Mouse (Mus musculus) ovary, postnatal 10 days (tissue): ENCODE results near the gene Olfr984.

ENCODE experiments used
- DNase-seq: peaks from one replicate; pipeline ENCODE4 v3.0.0; 2022; ENCODE audit warnings: low spot score

Olfr984 gene

DNA sequence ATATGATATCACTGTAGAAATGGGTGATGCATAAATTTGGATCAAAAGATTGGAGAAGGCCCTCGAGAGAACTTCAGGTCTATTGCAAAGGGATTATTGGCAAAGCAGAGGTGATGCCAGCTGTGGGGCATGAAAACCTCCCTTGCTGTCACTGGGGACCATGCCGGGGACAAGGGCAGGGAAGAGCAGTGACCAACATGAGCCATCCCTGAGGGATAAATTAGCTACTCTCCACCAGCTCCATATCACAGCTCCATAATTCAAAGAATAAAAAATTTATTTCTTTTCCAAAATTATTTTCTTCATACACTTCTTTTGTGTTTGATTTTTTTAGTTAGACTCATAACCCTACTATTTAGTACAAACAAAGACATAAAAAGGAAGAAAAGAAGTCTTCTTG is at the start of gene Olfr984:
Olfr984 (minus strand) TSS at position 101 of the 400 bp plus-strand sequence.
- no peak for DNase-seq

DNA sequence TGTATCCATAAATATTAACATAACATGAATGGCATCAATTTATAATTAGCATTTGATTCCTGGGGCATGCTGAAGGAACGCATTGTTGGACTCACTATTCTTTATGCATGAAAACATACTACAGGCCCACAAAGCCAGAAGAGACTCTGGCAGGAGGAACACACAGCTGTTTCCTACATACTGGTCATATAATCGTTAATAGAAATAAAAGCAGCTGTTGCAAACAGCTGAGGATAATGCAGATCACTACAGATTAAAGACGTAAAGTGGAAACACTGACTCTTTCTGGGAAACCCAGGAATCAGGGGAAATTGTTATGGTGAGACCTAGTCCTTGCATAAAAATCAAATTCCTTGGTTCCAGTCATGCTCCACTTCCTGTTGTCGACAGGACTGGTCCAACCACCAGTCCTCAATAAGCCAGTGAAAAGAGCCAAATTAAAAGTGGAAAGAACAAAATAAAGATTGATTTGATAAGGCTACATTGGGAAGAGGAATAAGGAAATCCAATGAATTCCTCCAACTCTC is 41.2 kb upstream of the Olfr984 start:
- DNase-seq, result no peak

DNA sequence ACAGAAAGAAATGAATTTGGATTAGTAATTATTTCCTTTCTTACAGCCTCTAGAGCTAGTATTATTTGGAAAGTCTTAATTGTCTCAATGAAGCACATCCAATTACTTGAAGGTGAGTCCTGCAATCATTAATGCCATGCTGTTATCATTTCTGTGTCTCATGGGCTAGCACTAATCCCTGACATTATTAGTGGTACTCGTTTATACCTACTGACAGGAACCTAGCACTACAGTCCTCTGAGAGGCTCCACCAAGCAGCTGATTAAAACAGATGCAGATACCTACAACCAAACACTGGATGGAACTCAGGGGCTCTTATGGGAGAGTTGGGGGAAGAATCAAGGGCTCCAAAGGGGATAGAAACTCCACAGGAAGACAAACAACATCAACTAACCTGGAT is 27.5 kb upstream of the Olfr984 start:
- no peak for DNase-seq

GRCm38 (mm10) chr9:40139484-40139883 is 25.5 kb upstream of the Olfr984 start:
- DNase-seq, result no peak

GRCm38 (mm10) chr9:40136987-40137688 is 23.1 kb upstream of the Olfr984 start:
- DNase-seq, result no peak

DNA sequence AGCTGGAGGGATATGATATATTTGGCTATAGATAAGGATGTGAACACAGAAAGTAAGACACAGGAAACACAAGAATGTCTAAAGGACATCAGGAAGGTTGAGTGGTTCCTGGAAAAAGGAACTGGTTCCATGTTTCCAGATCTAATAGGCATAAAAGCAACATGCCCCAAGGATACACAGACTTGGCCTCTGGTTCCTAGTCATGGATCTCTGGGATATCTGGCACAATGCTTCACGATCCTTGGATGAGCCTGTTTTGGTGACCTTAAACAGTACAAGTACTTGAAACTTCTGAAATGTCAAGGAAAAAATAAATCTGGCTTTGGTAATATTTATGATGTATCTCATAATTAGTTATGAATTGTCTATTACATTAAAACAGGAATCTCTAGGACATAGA is 16.6 kb upstream of the Olfr984 start:
- no peak for DNase-seq

- no peak for DNase-seq
Measured at GRCm38 (mm10) chr9:40130084-40130483, 16.1 kb upstream of the Olfr984 start, which contains the start of gene Olfr985. Olfr985 (minus strand) TSS chr9:40130184.

- DNase-seq, result no peak
Measured at GRCm38 (mm10) chr9:40117287-40117659, 3.3 kb upstream of the Olfr984 start.

- no peak for DNase-seq
Measured at GRCm38 (mm10) chr9:40116645-40117286, 2.8 kb upstream of the Olfr984 start.

DNA sequence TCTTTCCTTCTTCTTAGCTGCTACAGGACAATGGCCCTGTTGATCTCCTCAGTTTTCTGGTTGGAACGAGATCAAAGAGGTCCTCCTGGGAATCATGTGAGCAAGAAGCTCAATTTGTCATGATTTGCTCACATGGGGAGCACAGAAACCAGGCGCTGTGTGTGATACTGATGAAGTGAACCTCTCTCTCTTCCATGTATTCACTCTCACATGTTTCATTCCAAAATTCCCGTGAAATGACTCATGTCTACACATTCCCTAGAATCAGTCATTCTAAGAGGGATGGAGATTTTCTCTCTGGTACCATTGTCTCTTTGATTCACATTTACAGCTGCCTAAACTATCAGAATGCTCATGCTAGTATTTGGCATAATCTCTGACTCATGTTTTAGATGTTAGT is 19.2 kb downstream of the Olfr984 start:
- no peak for DNase-seq

GRCm38 (mm10) chr9:40093495-40093894 is 20.5 kb downstream of the Olfr984 start, which contains the start of gene Olfr983:
Olfr983 (minus strand) TSS chr9:40093595.
- no peak for DNase-seq

GRCm38 (mm10) chr9:40073529-40073928 is 40.5 kb downstream of the Olfr984 start, which contains the start of gene Olfr982:
Olfr982 (plus strand) TSS chr9:40073829.
- DNase-seq, result no peak

DNA sequence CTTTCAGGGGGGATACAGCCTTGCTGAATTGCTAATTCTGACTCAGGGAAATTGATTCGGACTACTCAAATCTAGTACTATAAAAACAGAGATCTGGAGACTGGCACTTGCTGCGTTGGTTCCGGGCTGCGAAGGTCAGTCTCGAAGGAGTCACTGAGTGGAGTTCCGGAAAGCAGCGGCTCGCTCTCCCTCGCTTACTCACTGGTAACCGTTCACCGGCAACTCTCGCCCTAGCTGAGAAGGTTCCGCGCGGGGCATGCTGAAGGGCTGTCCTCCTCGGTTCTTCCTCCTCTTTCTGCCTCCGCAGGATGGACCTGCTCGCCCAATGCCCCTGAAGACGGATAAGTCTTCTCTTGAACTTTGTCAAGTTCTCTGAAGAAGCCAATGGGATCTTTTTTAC is 63.9 kb downstream of the Olfr984 start:
- DNase-seq, result no peak
